Mouse (Mus musculus): ENCODE measurements around the gene Slc25a17.

GRCm38 (mm10) chr15:81300520-81301069, 60.0 kb downstream of the Slc25a17 start:
- TF ChIP-seq CTCF (IDR thresholded peaks at IDR 0.05; ENCODE audit: low read depth, low read length) (no peak), POLR2A (IDR thresholded peaks at IDR 0.05; ENCODE audit: extremely low read depth, insufficient read depth, low read length) (no peak)
